Mouse (Mus musculus) limb, embryonic 15.5 days (tissue): ENCODE results near the gene Tnfrsf26. TPM values are rescaled to one million over a fixed set of nuclear protein-coding genes. Genes with fewer than 3 reads are reported as not detected.
A peak's percentile ranks its signal among the peaks of the same experiment; 100 is the strongest.

ENCODE experiments used
- ATAC-seq: fragments of 200-750 bp; cut with Nextera tagmentation; 2 replicates; pipeline ENCODE4 v1.8.0; 2017; ENCODE audit warnings: low read depth, moderate TSS enrichment; ENCODE audit not compliant: insufficient number of reproducible peaks, low FRiP score, low TSS enrichment
- H3K27ac ChIP-seq: fragments of 300-500 bp; sonication (generic); 2 replicates; pipeline ENCODE4 v1.5.1; 2015; ENCODE audit warnings: moderate library complexity, mild to moderate bottlenecking, inconsistent platforms
- H3K27me3 ChIP-seq: fragments of 300-500 bp; sonication (generic); 2 replicates; pipeline ENCODE4 v1.6.1; 2015; ENCODE audit warnings: inconsistent platforms
- H3K36me3 ChIP-seq: fragments of 300-500 bp; sonication (generic); 2 replicates; pipeline ENCODE4 v1.6.1; 2015; ENCODE audit warnings: inconsistent platforms
- H3K4me1 ChIP-seq: fragments of 300-500 bp; sonication (generic); 2 replicates; pipeline ENCODE4 v1.6.1; 2015; ENCODE audit warnings: inconsistent platforms
- H3K4me2 ChIP-seq: fragments of 300-500 bp; sonication (generic); 2 replicates; pipeline ENCODE4 v1.6.1; 2015; ENCODE audit warnings: mild to moderate bottlenecking, inconsistent platforms
- H3K4me3 ChIP-seq: fragments of 300-500 bp; sonication (generic); 2 replicates; pipeline ENCODE4 v1.5.1; 2015; ENCODE audit warnings: mild to moderate bottlenecking, inconsistent platforms
- H3K9ac ChIP-seq: fragments of 300-500 bp; sonication (generic); 2 replicates; pipeline ENCODE4 v1.6.1; 2015; ENCODE audit warnings: inconsistent platforms
- H3K9me3 ChIP-seq: fragments of 300-500 bp; sonication (generic); 2 replicates; pipeline ENCODE4 v1.6.1; 2016; ENCODE audit warnings: inconsistent platforms
- WGBS: fragments of 180-500 bp; shearing (Covaris S2); methylation state at CpG from one replicate; pipeline ENCODE4 v1.1.7; 2015; 5-methylcytosine and 5-hydroxymethylcytosine counted together
- polyA plus RNA-seq: library from polyadenylated mRNA; unstranded; fragments of >200 nt; fragmentation: Nextera tagmentation; extraction: Ambion mirVana; gene quantifications from 2 replicates; pipeline ENCODE4 v1.2.1, GENCODE M21; 2015

Tnfrsf26 gene
- polyA plus RNA-seq, 1 experiment from 2014 or later, result 1.1 TPM

GRCm38 (mm10) chr7:143626178-143626577 lies 2.3 kb downstream of the Tnfrsf26 start:
- no peak for ATAC-seq
- H3K9me3 ChIP-seq, result no peaks in the 10 kb centered on the region
- H3K4me1 ChIP-seq, result no peaks in the 10 kb centered on the region
- WGBS, result 70% methylated on average over 2 of the region's 2 CpGs
- H3K9ac ChIP-seq, result no peak overlapping the region
- no peaks in the 10 kb centered on the region for H3K36me3 ChIP-seq
- no peak overlapping the region for H3K4me3 ChIP-seq
- H3K4me2 ChIP-seq, result no peak overlapping the region
- no peak overlapping the region for H3K27ac ChIP-seq
- H3K27me3 ChIP-seq, result no peaks in the 10 kb centered on the region

GRCm38 (mm10) chr7:143625151-143625550 lies 3.4 kb downstream of the Tnfrsf26 start:
- Histone ChIP-seq H3K4me3 (no peak overlapping the region), H3K9ac (no peak overlapping the region), H3K9me3 (no peaks in the 10 kb centered on the region), H3K4me2 (no peak overlapping the region), H3K27ac (no peak overlapping the region), H3K4me1 (no peaks in the 10 kb centered on the region), H3K36me3 (no peaks in the 10 kb centered on the region), H3K27me3 (no peaks in the 10 kb centered on the region)
- no peak for ATAC-seq
- WGBS, result 68% methylated on average over 5 of the region's 5 CpGs

GRCm38 (mm10) chr7:143624561-143624960 lies 4.0 kb downstream of the Tnfrsf26 start:
- ATAC-seq, result no peak
- no peak overlapping the region for H3K4me3 ChIP-seq
- no peaks in the 10 kb centered on the region for H3K4me1 ChIP-seq
- no peak overlapping the region for H3K27ac ChIP-seq
- no peak overlapping the region for H3K9ac ChIP-seq
- 81% methylated on average over 3 of the region's 3 CpGs for WGBS
- no peaks in the 10 kb centered on the region for H3K9me3 ChIP-seq
- no peaks in the 10 kb centered on the region for H3K36me3 ChIP-seq
- no peaks in the 10 kb centered on the region for H3K27me3 ChIP-seq
- H3K4me2 ChIP-seq, result no peak overlapping the region

- Histone ChIP-seq H3K4me2 (no peak overlapping the region), H3K4me1 (no peaks in the 10 kb centered on the region), H3K27ac (no peak overlapping the region), H3K9ac (no peak overlapping the region), H3K9me3 (no peaks in the 10 kb centered on the region), H3K36me3 (no peaks in the 10 kb centered on the region), H3K27me3 (no peaks in the 10 kb centered on the region), H3K4me3 (no peak overlapping the region)
- 70% methylated on average over 1 of the region's 1 CpGs for WGBS
- ATAC-seq, result no peak
Observed at GRCm38 (mm10) chr7:143620951-143621350, 7.6 kb downstream of the Tnfrsf26 start.

GRCm38 (mm10) chr7:143614404-143615135 lies 14.0 kb downstream of the Tnfrsf26 start:
- WGBS, result 59% methylated on average over 9 of the region's 9 CpGs
- no peaks in the 10 kb centered on the region for H3K36me3 ChIP-seq
- no peaks in the 10 kb centered on the region for H3K27me3 ChIP-seq
- no peaks in the 10 kb centered on the region for H3K4me1 ChIP-seq
- H3K9me3 ChIP-seq, result no peaks in the 10 kb centered on the region
- H3K9ac ChIP-seq, result no peak overlapping the region
- peak overlapping the region; percentile 44 for H3K27ac ChIP-seq
- no peak overlapping the region for H3K4me2 ChIP-seq
- ATAC-seq, result no peak
- no peak overlapping the region for H3K4me3 ChIP-seq

GRCm38 (mm10) chr7:143612215-143612614 lies 16.3 kb downstream of the Tnfrsf26 start:
- H3K4me3 ChIP-seq, result no peak overlapping the region
- H3K4me2 ChIP-seq, result no peak overlapping the region
- H3K27me3 ChIP-seq, result no peaks in the 10 kb centered on the region
- no peaks in the 10 kb centered on the region for H3K9me3 ChIP-seq
- no peaks in the 10 kb centered on the region for H3K4me1 ChIP-seq
- no peak overlapping the region for H3K27ac ChIP-seq
- WGBS, result 58% methylated on average over 3 of the region's 3 CpGs
- ATAC-seq, result no peak
- H3K9ac ChIP-seq, result no peak overlapping the region
- no peaks in the 10 kb centered on the region for H3K36me3 ChIP-seq

- no peaks in the 10 kb centered on the region for H3K36me3 ChIP-seq
- H3K9me3 ChIP-seq, result no peaks in the 10 kb centered on the region
- no peaks in the 10 kb centered on the region for H3K4me1 ChIP-seq
- no peak for ATAC-seq
- no peak overlapping the region for H3K4me3 ChIP-seq
- no peak overlapping the region for H3K9ac ChIP-seq
- H3K27me3 ChIP-seq, result no peaks in the 10 kb centered on the region
- 80% methylated on average over 3 of the region's 3 CpGs for WGBS
- H3K4me2 ChIP-seq, result no peak overlapping the region
- H3K27ac ChIP-seq, result no peak overlapping the region
Observed at GRCm38 (mm10) chr7:143605321-143605720, 23.2 kb downstream of the Tnfrsf26 start.

- no peaks in the 10 kb centered on the region for H3K36me3 ChIP-seq
- H3K4me2 ChIP-seq, result no peak overlapping the region
- no peak overlapping the region for H3K9ac ChIP-seq
- no peaks in the 10 kb centered on the region for H3K9me3 ChIP-seq
- no peak overlapping the region for H3K4me3 ChIP-seq
- no peaks in the 10 kb centered on the region for H3K27me3 ChIP-seq
- 69% methylated on average over 2 of the region's 2 CpGs for WGBS
- no peak for ATAC-seq
- H3K4me1 ChIP-seq, result no peaks in the 10 kb centered on the region
- H3K27ac ChIP-seq, result no peak overlapping the region
Observed at GRCm38 (mm10) chr7:143604889-143605288, 23.6 kb downstream of the Tnfrsf26 start.

GRCm38 (mm10) chr7:143601705-143602104 lies 26.8 kb downstream of the Tnfrsf26 start:
- H3K4me3 ChIP-seq, result no peak overlapping the region
- H3K9me3 ChIP-seq, result no peaks in the 10 kb centered on the region
- no peak for ATAC-seq
- H3K4me1 ChIP-seq, result peaks cover 9% of the 10 kb centered on the region
- H3K27me3 ChIP-seq, result no peaks in the 10 kb centered on the region
- no peak overlapping the region for H3K4me2 ChIP-seq
- 67% methylated on average over 2 of the region's 2 CpGs for WGBS
- H3K27ac ChIP-seq, result no peak overlapping the region
- 0 out of 2 replicates have a peak, but pooled peaks cover 3% of the 10 kb centered on the region for H3K36me3 ChIP-seq
- H3K9ac ChIP-seq, result no peak overlapping the region

GRCm38 (mm10) chr7:143600231-143600740 lies 28.2 kb downstream of the Tnfrsf26 start:
- WGBS, result 4% methylated on average over 15 of the region's 15 CpGs
- peaks cover 12% of the 10 kb centered on the region for H3K4me1 ChIP-seq
- peaks cover 7% of the 10 kb centered on the region; the same call in 1 of the 2 replicates for H3K36me3 ChIP-seq
- ATAC-seq, result no peak
- H3K9ac ChIP-seq, result no peak overlapping the region
- H3K27me3 ChIP-seq, result no peaks in the 10 kb centered on the region
- peak overlapping the region; percentile 61 for H3K4me2 ChIP-seq
- peak overlapping the region; percentile 79 for H3K4me3 ChIP-seq
- no peaks in the 10 kb centered on the region for H3K9me3 ChIP-seq
- H3K27ac ChIP-seq, result peak overlapping the region; percentile 50; the same call in 1 of the 2 replicates

- no peaks in the 10 kb centered on the region for H3K9me3 ChIP-seq
- H3K27me3 ChIP-seq, result no peaks in the 10 kb centered on the region
- peak within 1 kb of the TSS; percentile 82 for H3K9ac ChIP-seq
- 2% methylated on average over 35 of the region's 35 CpGs for WGBS
- H3K36me3 ChIP-seq, result peaks cover 7% of the 10 kb centered on the region; the same call in 1 of the 2 replicates
- H3K4me1 ChIP-seq, result peaks cover 15% of the 10 kb centered on the region
- peak within 1 kb of the TSS; percentile 68; the same call in 1 of the 2 replicates for H3K27ac ChIP-seq
- H3K4me3 ChIP-seq, result peak within 1 kb of the TSS; percentile 79
- peak; percentile 95 for ATAC-seq
- H3K4me2 ChIP-seq, result peak within 1 kb of the TSS; percentile 75
Observed at GRCm38 (mm10) chr7:143599428-143600230, 28.9 kb downstream of the Tnfrsf26 start, which contains the start of gene Cars. Cars (minus strand) TSS chr7:143600090.

GRCm38 (mm10) chr7:143594865-143595264 lies 33.7 kb downstream of the Tnfrsf26 start:
- peaks cover 42% of the 10 kb centered on the region for H3K36me3 ChIP-seq
- peaks cover 15% of the 10 kb centered on the region for H3K4me1 ChIP-seq
- no peaks in the 10 kb centered on the region for H3K27me3 ChIP-seq
- WGBS, result 41% methylated on average over 5 of the region's 5 CpGs
- ATAC-seq, result no peak
- H3K4me3 ChIP-seq, result no peak overlapping the region
- no peaks in the 10 kb centered on the region for H3K9me3 ChIP-seq
- no peak overlapping the region for H3K9ac ChIP-seq
- H3K4me2 ChIP-seq, result no peak overlapping the region
- no peak overlapping the region for H3K27ac ChIP-seq
